Mouse (Mus musculus): ENCODE measurements around the gene Clcn1. TPM values are rescaled to one million over a fixed set of nuclear protein-coding genes. Genes with fewer than 3 reads are reported as not detected.

Clcn1 gene
- total RNA-seq (2023) = under 1 TPM; 0.15 TPM

DNA sequence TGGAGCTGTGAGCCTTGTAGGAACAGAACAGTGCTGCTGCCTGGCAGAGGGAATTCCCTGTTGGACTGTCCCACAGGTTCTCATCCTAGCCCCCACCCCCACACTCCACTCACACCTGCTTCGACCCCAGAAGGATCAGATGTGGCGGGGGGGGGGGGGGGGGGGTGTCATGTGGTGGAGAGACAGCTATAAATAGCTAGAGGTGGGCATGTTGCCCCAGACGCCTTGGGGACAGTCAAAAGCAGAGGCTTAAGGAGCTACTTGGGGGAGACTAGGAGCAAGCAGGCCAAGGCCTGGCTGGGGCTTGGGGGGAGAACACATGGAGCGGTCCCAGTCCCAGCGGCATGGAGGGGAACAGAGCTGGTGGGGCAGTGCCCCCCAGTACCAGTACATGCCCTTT, at the start of gene Clcn1:
Gene Clcn1 (plus strand): TSS at position 238 of the 400 bp plus-strand sequence.

DNA sequence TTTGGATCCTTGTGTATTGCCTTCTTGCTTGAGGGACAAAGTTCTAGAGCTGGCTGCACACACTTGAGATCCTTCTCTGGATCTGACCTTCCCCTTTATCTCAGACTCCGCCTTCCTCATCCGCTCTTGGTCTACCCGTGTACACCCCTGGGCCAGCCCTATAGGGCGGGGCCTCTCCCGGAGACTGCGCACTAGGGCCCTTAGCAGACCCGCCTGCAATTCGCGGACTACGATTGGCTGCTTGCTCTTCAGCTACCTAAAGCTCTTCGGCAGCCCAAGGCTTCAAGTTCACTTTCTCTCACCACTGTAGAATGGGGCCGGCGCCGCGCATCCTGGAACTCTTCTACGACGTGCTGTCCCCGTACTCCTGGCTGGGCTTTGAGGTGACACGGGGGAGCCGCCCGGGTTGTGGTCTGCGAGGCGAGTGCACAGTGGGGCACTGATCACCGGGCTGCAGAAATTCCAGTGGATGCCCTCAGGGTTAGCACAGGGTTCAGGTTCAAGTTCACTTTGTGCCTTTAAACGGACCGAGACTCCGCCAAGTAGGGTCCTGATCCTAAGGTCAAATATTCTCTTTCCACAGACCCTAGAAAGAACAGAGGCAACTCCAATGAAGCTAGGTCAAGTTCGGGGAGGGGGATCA, 40.7 kb upstream of the Clcn1 start, which contains the start of gene Gstk1:
Gene Gstk1 (plus strand): TSS at position 225 of the 643 bp plus-strand sequence.

DNA sequence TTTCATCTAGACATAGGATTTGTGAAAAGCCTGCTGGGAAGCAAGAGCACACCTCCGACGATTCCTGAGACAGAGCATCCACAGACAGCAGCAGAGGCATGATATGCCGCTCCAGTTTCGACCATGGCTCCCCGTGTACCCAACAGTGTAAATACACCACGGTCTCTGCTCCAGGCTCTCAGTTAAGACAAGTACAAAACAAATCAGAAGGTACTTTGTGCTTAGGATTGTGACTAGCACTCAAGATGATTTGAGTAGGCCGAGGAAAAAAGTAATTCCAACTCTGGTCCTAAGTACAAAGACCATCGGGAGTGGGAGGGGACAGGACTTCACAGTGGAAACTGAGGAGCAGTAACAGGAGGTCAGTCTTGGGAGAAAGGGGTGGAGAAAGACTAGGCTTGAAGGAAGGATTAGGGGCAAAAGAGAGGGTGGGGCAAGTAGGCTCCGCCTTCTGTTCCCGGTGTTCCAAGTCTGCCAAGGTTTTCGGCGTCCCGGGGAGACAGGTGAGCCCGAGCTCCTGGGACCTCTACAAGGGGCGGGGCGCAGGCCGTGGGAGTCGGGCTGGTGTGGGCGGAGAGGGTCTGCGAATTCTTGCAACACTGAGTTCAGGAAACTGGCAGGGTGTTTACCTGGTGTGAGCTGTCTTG, 24.8 kb upstream of the Clcn1 start, which contains the start of gene Tmem139:
Gene Tmem139 (plus strand): TSS at position 447 of the 647 bp plus-strand sequence.

DNA sequence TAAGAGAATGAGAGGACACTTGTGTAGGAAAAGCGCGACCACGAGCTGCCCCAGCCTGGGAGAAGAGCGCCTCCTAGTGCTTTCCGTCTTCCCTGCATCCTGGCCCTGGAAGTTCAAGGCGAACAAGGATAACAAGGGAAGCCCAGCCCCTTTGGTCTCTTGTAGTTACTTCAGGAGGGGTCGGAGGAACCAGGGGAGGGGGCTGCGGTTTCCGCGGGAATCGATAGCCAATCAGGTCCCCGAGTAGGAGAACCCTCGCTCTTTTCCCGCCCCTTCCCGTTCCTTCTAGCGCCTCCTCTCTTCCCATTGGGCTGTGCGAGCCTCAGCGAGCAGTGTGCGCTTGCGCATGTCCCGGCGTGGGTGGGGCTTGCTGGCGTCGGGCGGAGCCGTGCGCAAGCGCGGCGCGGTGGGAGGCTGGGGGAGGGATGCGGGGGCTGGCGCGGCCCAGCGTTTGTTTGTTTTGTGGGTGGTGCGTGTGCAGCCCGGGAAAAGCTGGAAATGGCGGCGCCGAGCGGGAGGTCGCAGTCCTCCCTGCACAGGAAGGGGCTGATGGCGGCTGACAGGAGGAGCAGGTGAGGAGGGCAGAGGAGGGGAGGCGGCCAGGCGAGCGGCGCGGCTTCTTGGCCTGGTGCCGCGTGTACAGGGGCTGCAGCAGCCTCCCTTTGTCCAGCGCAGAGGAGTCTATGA, 21.7 kb upstream of the Clcn1 start, which contains the start of gene Casp2:
Gene Casp2 (plus strand): TSS at position 360 of the 687 bp plus-strand sequence.

DNA sequence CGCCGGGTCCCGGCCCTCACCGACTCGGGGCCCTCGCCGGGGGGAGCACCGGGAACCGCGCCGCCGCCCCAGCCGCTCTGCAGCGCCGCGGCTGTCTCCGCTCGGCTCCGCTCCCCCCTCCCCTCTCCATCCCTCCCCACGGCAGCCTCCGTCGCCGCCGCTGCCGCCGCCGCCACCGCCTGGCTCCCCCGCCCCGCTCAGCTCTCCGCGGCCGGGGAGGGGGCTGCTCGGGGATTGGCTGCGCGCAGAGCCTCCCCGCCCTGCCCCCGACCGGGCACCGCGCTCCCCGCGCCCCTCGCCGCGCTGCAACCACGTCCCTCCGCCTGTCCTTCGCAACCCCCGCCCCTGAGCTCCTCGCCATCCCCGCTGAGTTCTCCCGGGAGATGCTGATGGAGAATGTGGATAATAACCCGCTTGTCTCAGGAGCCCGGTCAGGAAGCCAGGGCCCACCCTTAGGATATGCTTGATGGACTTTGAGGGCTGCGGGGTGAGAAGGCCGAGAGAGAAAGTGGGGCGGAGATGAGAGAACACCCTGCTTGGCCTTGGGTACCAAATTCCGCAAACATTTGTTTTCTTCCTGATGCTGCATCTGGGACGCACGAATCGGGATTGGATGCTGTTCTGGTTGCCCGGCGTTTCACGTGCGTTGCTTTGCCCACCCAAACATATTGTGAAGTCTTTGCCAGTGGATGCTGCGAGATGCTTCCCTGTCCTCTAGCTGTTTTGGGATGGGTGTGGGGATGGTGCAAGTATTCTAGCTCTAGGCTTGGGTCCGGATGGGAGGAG, 38.2 kb downstream of the Clcn1 start, which contains the start of gene Fam131b:
Gene Fam131b (minus strand): TSS at position 162 of the 786 bp plus-strand sequence.

DNA sequence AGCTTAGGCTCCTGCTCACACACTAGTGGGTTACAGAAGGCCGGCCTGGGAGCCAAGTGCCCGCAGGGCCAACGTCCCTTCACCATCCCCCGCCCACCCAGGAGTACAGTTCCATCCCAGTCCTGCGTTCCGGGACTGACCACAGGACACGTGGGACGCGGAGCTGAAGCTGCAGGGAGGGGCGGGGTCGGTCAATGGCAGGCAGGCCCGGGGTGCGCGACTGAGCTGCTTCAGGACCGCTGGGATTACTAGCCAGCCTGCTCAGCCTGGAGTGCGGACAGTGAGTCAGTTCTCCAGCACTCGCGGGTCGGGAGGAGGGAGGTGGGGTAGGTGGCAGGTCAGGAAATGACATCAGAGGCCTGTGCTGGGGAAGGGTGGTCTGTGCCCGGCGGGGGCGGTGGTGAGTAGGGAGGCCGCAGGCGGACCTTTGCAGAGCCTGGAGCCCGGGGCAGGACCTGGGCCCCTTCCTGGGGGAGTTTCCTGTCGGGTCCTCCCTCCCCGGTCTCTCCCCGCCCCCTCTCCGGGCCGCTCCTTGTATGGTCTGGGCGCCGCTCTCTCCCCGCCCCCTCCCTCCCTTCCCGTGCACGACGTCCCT, 63.0 kb downstream of the Clcn1 start, which contains the start of gene Zyx:
Gene Zyx (plus strand): TSS at position 205 of the 595 bp plus-strand sequence.

Other genes starting within 250 kb of the Clcn1 start
- not detected for gene Sva, start 248.3 kb upstream of the Clcn1 start, total RNA-seq (2023)
- gene Tas2r139, start 145.7 kb upstream of the Clcn1 start, total RNA-seq (2023) = not detected
- gene Tas2r144, start 71.4 kb upstream of the Clcn1 start, total RNA-seq (2023) = not detected
- gene Gstk1, start 40.8 kb upstream of the Clcn1 start, total RNA-seq (2023) = 1 to 10 TPM; 3.3 to 5.1 TPM
- gene Tmem139, start 24.7 kb upstream of the Clcn1 start, total RNA-seq (2023) = not detected
- 10 to 100 TPM; 59.8 to 66.3 TPM for gene Casp2, start 21.7 kb upstream of the Clcn1 start, total RNA-seq (2023)
- gene Fam131b, start 38.0 kb downstream of the Clcn1 start, total RNA-seq (2023) = not detected
- 100 to 1,000 TPM; 661 to 678 TPM for gene Zyx, start 62.9 kb downstream of the Clcn1 start, total RNA-seq (2023)
- gene Epha1, start 86.6 kb downstream of the Clcn1 start, total RNA-seq (2023) = under 1 TPM in 1 of 2 experiments, not detected in 1; 0.29 TPM
- 1 to 10 TPM; 2.9 to 3.2 TPM for gene Tas2r143, start 113.6 kb downstream of the Clcn1 start, total RNA-seq (2023)
- gene Tas2r135, start 118.7 kb downstream of the Clcn1 start, total RNA-seq (2023) = 1 to 10 TPM; 3.4 to 3.5 TPM
- gene Tas2r126, start 147.8 kb downstream of the Clcn1 start, total RNA-seq (2023) = 1 to 10 TPM; 1.0 to 1.7 TPM
- gene Olfr458, start 178.5 kb downstream of the Clcn1 start, total RNA-seq (2023) = not detected
- gene Olfr457, start 189.7 kb downstream of the Clcn1 start, total RNA-seq (2023) = not detected
- gene Olfr456, start 200.5 kb downstream of the Clcn1 start, total RNA-seq (2023) = not detected

Data from neutrophil, adult 83 days (primary cell).